Mouse (Mus musculus): ENCODE results near the gene Actrt2. TPM values are rescaled to one million over a fixed set of nuclear protein-coding genes. Genes with fewer than 3 reads are reported as not detected.

Gene Actrt2
- polyA plus RNA-seq, 1 experiment from 2014 or later = not detected

GRCm38 (mm10) chr4:154641296-154642110 lies 26.2 kb downstream of the Actrt2 start:
- Histone ChIP-seq H3K36me3 (peaks cover 11% of the 10 kb centered on the region), H3K4me1 (peaks cover 73% of the 10 kb centered on the region), H3K27me3 (ENCODE audit: low read depth, poor library complexity, severe bottlenecking) (peaks cover 65% of the 10 kb centered on the region), H3K9me3 (replicated peaks) (no peaks in the 10 kb centered on the region; the same call in 1 of the 2 replicates), H3K4me3 (peak overlapping the region; percentile 97), H3K27ac (peak overlapping the region; percentile 99)
- no peak for DNase-seq (ENCODE audit: low spot score)
- WGBS = 2% methylated on average over 32 of the region's 32 CpGs

GRCm38 (mm10) chr4:154640443-154641295 lies 27.0 kb downstream of the Actrt2 start:
- no peak for DNase-seq (ENCODE audit: low spot score)
- H3K36me3 ChIP-seq = peaks cover 7% of the 10 kb centered on the region; the same call in 1 of the 2 replicates
- H3K4me1 ChIP-seq = peaks cover 77% of the 10 kb centered on the region
- H3K9me3 ChIP-seq (replicated peaks) = no peaks in the 10 kb centered on the region
- peak overlapping the region; percentile 97 for H3K4me3 ChIP-seq
- peaks cover 65% of the 10 kb centered on the region for H3K27me3 ChIP-seq (ENCODE audit: low read depth, poor library complexity, severe bottlenecking)
- 3% methylated on average over 20 of the region's 20 CpGs for WGBS
- peak overlapping the region; percentile 99 for H3K27ac ChIP-seq

- Histone ChIP-seq H3K4me1 (peaks cover 85% of the 10 kb centered on the region), H3K27me3 (ENCODE audit: low read depth, poor library complexity, severe bottlenecking) (peaks cover 67% of the 10 kb centered on the region), H3K9me3 (replicated peaks) (no peaks in the 10 kb centered on the region), H3K4me3 (peak overlapping the region; percentile 97), H3K27ac (peak overlapping the region; percentile 99), H3K36me3 (peaks cover 9% of the 10 kb centered on the region)
- no peak for DNase-seq (ENCODE audit: low spot score)
- WGBS = 2% methylated on average over 13 of the region's 13 CpGs
These were observed 27.9 kb downstream of the Actrt2 start for GRCm38 (mm10) chr4:154639591-154640442.

GRCm38 (mm10) chr4:154639126-154639525 lies 28.5 kb downstream of the Actrt2 start:
- peaks cover 15% of the 10 kb centered on the region for H3K36me3 ChIP-seq
- peak overlapping the region; percentile 99 for H3K27ac ChIP-seq
- H3K9me3 ChIP-seq (replicated peaks) = no peaks in the 10 kb centered on the region
- H3K27me3 ChIP-seq (ENCODE audit: low read depth, poor library complexity, severe bottlenecking) = peaks cover 71% of the 10 kb centered on the region
- H3K4me3 ChIP-seq = peak overlapping the region; percentile 97
- 2% methylated on average over 7 of the region's 7 CpGs for WGBS
- peaks cover 87% of the 10 kb centered on the region for H3K4me1 ChIP-seq
- peak; percentile 65 for DNase-seq (ENCODE audit: low spot score)

GRCm38 (mm10) chr4:154638320-154638886 lies 29.3 kb downstream of the Actrt2 start:
- Histone ChIP-seq H3K4me1 (peaks cover 87% of the 10 kb centered on the region), H3K27ac (peak overlapping the region; percentile 99), H3K9me3 (replicated peaks) (no peaks in the 10 kb centered on the region), H3K36me3 (peaks cover 22% of the 10 kb centered on the region), H3K4me3 (peak overlapping the region; percentile 97), H3K27me3 (ENCODE audit: low read depth, poor library complexity, severe bottlenecking) (peaks cover 71% of the 10 kb centered on the region)
- peak; percentile 67 for DNase-seq (ENCODE audit: low spot score)
- WGBS = 2% methylated on average over 15 of the region's 15 CpGs

- Histone ChIP-seq H3K4me3 (peak overlapping the region; percentile 97), H3K27ac (peak overlapping the region; percentile 99), H3K4me1 (peaks cover 87% of the 10 kb centered on the region), H3K36me3 (peaks cover 29% of the 10 kb centered on the region), H3K27me3 (ENCODE audit: low read depth, poor library complexity, severe bottlenecking) (peaks cover 71% of the 10 kb centered on the region), H3K9me3 (replicated peaks) (no peaks in the 10 kb centered on the region)
- WGBS = under 1% methylated on average over 70 of the region's 73 CpGs
- peak; percentile 72 for DNase-seq (ENCODE audit: low spot score)
These were observed 30.0 kb downstream of the Actrt2 start for GRCm38 (mm10) chr4:154637468-154638319.

- Histone ChIP-seq H3K27ac (peak within 1 kb of the TSS; percentile 99), H3K36me3 (peaks cover 33% of the 10 kb centered on the region), H3K27me3 (ENCODE audit: low read depth, poor library complexity, severe bottlenecking) (peaks cover 71% of the 10 kb centered on the region), H3K9me3 (replicated peaks) (no peaks in the 10 kb centered on the region), H3K4me3 (peak within 1 kb of the TSS; percentile 97), H3K4me1 (peaks cover 87% of the 10 kb centered on the region)
- peak; percentile 88 for DNase-seq (ENCODE audit: low spot score)
- WGBS = under 1% methylated on average over 47 of the region's 47 CpGs
These were observed 30.9 kb downstream of the Actrt2 start, which contains the start of gene Prdm16 for GRCm38 (mm10) chr4:154636721-154637311. Gene Prdm16 (minus strand): TSS chr4:154636873.

GRCm38 (mm10) chr4:154636053-154636433 lies 31.6 kb downstream of the Actrt2 start:
- H3K27me3 ChIP-seq (ENCODE audit: low read depth, poor library complexity, severe bottlenecking) = peaks cover 70% of the 10 kb centered on the region
- H3K36me3 ChIP-seq = peaks cover 40% of the 10 kb centered on the region
- H3K9me3 ChIP-seq (replicated peaks) = no peaks in the 10 kb centered on the region
- H3K4me3 ChIP-seq = peak overlapping the region; percentile 97
- peak overlapping the region; percentile 99 for H3K27ac ChIP-seq
- peaks cover 87% of the 10 kb centered on the region for H3K4me1 ChIP-seq
- WGBS = 0% methylated on average over 30 of the region's 30 CpGs
- no peak for DNase-seq (ENCODE audit: low spot score)

- H3K9me3 ChIP-seq (replicated peaks) = no peaks in the 10 kb centered on the region
- peaks cover 87% of the 10 kb centered on the region for H3K4me1 ChIP-seq
- peak; percentile 85 for DNase-seq (ENCODE audit: low spot score)
- peak overlapping the region; percentile 97 for H3K4me3 ChIP-seq
- under 1% methylated on average over 94 of the region's 94 CpGs for WGBS
- peaks cover 69% of the 10 kb centered on the region for H3K27me3 ChIP-seq (ENCODE audit: low read depth, poor library complexity, severe bottlenecking)
- H3K36me3 ChIP-seq = peaks cover 43% of the 10 kb centered on the region
- H3K27ac ChIP-seq = peak overlapping the region; percentile 99
These were observed 32.2 kb downstream of the Actrt2 start for GRCm38 (mm10) chr4:154635241-154636052.

- H3K27me3 ChIP-seq (ENCODE audit: low read depth, poor library complexity, severe bottlenecking) = peaks cover 61% of the 10 kb centered on the region
- H3K4me1 ChIP-seq = peaks cover 87% of the 10 kb centered on the region
- WGBS = 2% methylated on average over 44 of the region's 44 CpGs
- H3K9me3 ChIP-seq (replicated peaks) = no peaks in the 10 kb centered on the region
- H3K4me3 ChIP-seq = peak overlapping the region; percentile 97
- peak; percentile 66 for DNase-seq (ENCODE audit: low spot score)
- peak overlapping the region; percentile 99 for H3K27ac ChIP-seq
- H3K36me3 ChIP-seq = peaks cover 43% of the 10 kb centered on the region
These were observed 33.0 kb downstream of the Actrt2 start for GRCm38 (mm10) chr4:154634470-154635240.

All from limb, embryonic 10.5 days (tissue).